Mouse (Mus musculus): ENCODE data around the gene Cacna1d. TPM values are rescaled to one million over a fixed set of nuclear protein-coding genes. Genes with fewer than 3 reads are reported as not detected.

Cacna1d gene
- polyA plus RNA-seq, 1 experiment from 2014 or later: 7.0 TPM

DNA sequence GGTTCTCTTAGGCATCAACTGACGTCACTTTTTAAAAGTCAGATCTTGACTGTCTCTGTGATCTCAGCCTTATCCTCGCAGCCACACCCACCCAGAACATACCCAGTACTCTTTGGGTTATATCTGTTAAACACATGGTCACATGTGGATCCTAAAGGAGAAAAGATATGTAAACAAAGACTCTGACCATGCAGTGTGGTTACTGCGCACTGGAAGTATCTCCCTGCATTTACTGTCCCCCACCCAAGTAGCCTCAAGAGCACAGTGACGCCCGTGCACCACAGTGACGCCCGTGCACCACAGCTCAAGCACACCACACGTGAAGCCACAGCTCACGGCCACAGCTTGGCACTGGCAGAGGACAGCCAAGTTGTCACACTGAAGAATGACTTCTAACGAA is 173.6 kb downstream of the Cacna1d start:
- ATAC-seq (ENCODE audit: low FRiP score): no peak

DNA sequence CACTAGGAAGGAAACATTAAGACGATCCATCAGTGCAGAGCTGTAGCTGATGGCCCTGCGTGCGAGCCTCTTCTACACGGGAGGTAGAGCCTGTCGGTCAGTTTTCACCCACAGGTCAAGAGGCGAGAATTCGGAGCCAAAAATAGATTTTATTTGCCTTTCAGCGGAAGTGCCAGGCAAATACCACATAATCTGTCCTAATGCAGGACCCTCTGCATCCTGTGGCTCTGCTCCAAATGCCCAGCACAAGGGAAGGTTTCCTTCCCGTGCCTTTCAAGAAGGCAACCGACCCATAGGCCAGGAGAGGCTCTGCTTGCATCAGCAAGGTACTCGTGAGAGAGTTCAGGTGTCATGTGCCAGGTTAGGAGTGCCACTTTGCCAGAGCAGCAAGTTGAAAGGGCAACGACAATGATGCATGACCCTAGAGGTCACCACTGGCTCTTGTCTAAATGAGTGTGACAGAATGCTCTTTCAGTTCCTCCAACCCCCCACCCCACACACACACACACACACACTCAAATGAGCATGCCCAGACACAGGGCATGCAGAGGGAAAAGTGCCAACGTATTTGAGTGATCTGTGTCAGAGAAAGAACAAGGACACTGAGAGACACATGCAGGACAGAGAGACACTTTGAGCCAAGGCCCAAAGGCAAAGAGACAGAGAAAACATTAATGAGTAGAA is 179.9 kb downstream of the Cacna1d start:
- no peak overlapping the region for H3K9ac ChIP-seq
- no peaks in the 10 kb centered on the region for H3K27me3 ChIP-seq
- no peaks in the 10 kb centered on the region for H3K9me3 ChIP-seq
- no peak overlapping the region for H3K4me2 ChIP-seq
- 68% methylated on average over 13 of the region's 13 CpGs for WGBS
- H3K27ac ChIP-seq: no peak overlapping the region
- H3K36me3 ChIP-seq: no peaks in the 10 kb centered on the region
- peaks cover 11% of the 10 kb centered on the region; the same call in 1 of the 2 replicates for H3K4me1 ChIP-seq (replicated peaks)
- ATAC-seq (ENCODE audit: low FRiP score): no peak
- no peak overlapping the region for H3K4me3 ChIP-seq

More for the DNA sequence above, 173.6 kb downstream of the Cacna1d start:
- no peak overlapping the region for H3K4me2 ChIP-seq
- H3K4me1 ChIP-seq (replicated peaks): no peaks in the 10 kb centered on the region
- no peaks in the 10 kb centered on the region for H3K36me3 ChIP-seq
- 92% methylated on average over 10 of the region's 10 CpGs for WGBS
- H3K27me3 ChIP-seq: no peaks in the 10 kb centered on the region
- no peak overlapping the region for H3K4me3 ChIP-seq
- H3K27ac ChIP-seq: no peak overlapping the region
- H3K9ac ChIP-seq: no peak overlapping the region
- H3K9me3 ChIP-seq: no peaks in the 10 kb centered on the region

DNA sequence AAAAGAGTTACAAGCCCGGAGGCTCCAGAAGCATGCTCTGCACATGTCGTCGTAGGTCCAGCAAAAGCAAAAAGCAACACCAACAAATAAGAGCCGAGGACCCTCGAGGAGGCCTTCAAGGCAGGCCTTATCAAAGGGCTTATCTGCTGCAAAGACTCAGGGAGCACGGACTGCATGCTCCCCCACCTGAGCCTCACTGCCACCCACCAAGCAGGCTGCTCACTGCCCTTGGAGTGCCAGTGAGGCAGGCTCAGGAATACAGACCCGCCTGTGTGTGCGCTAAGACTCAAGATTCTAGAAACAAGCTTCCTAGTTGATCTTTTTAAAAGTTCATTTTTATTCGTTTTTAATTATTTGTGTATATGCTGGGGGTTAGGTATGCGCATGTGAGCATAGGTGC is 181.0 kb downstream of the Cacna1d start:
- H3K4me2 ChIP-seq: no peak overlapping the region
- ATAC-seq (ENCODE audit: low FRiP score): no peak
- H3K4me1 ChIP-seq (replicated peaks): peaks cover 20% of the 10 kb centered on the region
- no peaks in the 10 kb centered on the region for H3K36me3 ChIP-seq
- no peaks in the 10 kb centered on the region for H3K27me3 ChIP-seq
- WGBS: 91% methylated on average over 10 of the region's 10 CpGs
- no peak overlapping the region for H3K9ac ChIP-seq
- H3K9me3 ChIP-seq: no peaks in the 10 kb centered on the region
- H3K4me3 ChIP-seq: no peak overlapping the region
- no peak overlapping the region for H3K27ac ChIP-seq

DNA sequence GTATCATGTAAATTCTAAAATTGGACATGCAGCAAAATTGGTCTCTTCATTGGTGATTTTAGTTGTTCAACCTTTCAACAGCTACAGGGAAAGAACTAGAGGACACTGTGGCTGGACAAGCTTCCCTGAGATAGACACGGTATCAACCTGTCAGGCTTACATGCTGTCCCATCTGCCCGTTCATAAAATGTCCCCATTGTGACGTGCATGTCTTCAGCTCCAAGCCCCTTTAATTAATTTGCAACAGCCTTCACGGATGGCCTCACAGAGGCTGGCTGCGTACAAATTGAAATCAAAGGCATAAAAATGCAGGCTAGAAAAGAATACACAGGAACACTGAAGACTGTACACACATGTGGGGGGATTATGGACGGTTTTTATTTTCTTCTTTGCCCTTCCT is 185.0 kb downstream of the Cacna1d start:
- Histone ChIP-seq H3K9ac (no peak overlapping the region), H3K27me3 (no peaks in the 10 kb centered on the region), H3K4me1 (replicated peaks) (peaks cover 13% of the 10 kb centered on the region), H3K4me2 (no peak overlapping the region), H3K36me3 (no peaks in the 10 kb centered on the region), H3K27ac (peak overlapping the region; percentile 19; the same call in 1 of the 2 replicates), H3K4me3 (no peak overlapping the region), H3K9me3 (0 out of 2 replicates have a peak, but pooled peaks cover 2% of the 10 kb centered on the region)
- 36% methylated on average over 6 of the region's 6 CpGs for WGBS
- ATAC-seq (ENCODE audit: low FRiP score): no peak

DNA sequence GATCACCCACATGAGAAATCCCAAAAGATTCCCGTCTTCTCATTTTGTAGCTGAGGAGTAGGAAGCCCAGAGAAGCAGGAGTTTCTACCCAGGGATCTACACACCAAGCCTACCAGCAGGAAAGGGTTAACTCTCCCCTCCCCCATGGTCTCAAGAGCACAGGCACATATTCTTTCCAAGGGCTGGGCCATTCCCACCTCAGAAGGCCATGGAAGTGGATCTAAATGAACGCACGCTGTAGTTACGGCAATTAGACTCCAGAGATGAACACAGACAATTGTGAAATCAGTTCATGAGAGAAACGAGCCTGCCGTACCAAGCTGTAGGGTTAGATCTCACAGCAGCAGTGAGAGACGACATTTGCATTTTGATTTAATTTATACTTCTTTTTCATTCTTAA is 191.3 kb downstream of the Cacna1d start:
- H3K9me3 ChIP-seq: 0 out of 2 replicates have a peak, but pooled peaks cover 2% of the 10 kb centered on the region
- no peak overlapping the region for H3K27ac ChIP-seq
- H3K4me3 ChIP-seq: no peak overlapping the region
- H3K36me3 ChIP-seq: no peaks in the 10 kb centered on the region
- WGBS: 60% methylated on average over 7 of the region's 7 CpGs
- H3K27me3 ChIP-seq: no peaks in the 10 kb centered on the region
- no peak overlapping the region for H3K9ac ChIP-seq
- H3K4me1 ChIP-seq (replicated peaks): peaks cover 4% of the 10 kb centered on the region; the same call in 1 of the 2 replicates
- ATAC-seq (ENCODE audit: low FRiP score): no peak
- H3K4me2 ChIP-seq: no peak overlapping the region

DNA sequence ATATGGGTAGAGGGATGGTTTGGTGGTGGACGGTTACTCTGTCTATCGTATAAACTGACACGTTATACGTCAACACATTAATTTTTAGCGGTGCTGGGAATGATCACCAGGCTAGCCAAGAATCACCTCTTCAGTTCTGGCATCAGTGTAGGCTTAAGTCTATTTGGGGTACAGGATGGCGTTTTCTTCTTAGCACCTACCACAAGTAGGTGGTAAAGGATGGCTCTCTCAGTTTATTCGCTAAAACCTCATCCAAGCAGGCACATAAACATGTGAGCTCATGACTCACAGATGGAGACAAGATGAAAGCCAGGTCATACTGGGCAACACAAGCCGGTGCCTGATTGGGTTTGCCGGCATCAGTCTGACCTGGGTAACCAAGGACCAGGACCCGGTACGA is 193.8 kb downstream of the Cacna1d start:
- Histone ChIP-seq H3K4me3 (no peak overlapping the region), H3K9ac (no peak overlapping the region), H3K9me3 (0 out of 2 replicates have a peak, but pooled peaks cover 2% of the 10 kb centered on the region), H3K4me2 (no peak overlapping the region), H3K36me3 (no peaks in the 10 kb centered on the region), H3K27me3 (no peaks in the 10 kb centered on the region), H3K27ac (no peak overlapping the region), H3K4me1 (replicated peaks) (peaks cover 4% of the 10 kb centered on the region; the same call in 1 of the 2 replicates)
- ATAC-seq (ENCODE audit: low FRiP score): no peak
- 95% methylated on average over 11 of the region's 11 CpGs for WGBS

DNA sequence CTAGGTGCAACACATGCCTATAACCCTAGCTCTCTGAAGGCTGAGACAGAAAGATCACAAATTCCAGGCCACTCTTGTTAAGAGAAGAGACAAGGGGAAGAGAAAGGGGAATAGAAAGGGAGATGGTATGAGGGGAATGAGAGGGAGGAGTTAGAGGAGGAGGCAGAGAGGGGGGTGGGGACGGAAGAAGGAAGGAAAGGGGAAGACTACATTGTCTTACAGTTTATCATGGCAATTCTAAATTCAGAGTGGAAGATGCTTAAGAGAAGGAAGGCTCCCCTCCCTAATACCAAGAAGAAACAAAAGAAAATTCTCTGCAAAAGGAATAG is 199.2 kb downstream of the Cacna1d start:
- Histone ChIP-seq H3K36me3 (no peaks in the 10 kb centered on the region), H3K27ac (no peak overlapping the region), H3K9ac (no peak overlapping the region), H3K4me2 (no peak overlapping the region), H3K4me1 (replicated peaks) (peaks cover 11% of the 10 kb centered on the region), H3K4me3 (no peak overlapping the region), H3K27me3 (no peaks in the 10 kb centered on the region), H3K9me3 (no peaks in the 10 kb centered on the region)
- ATAC-seq (ENCODE audit: low FRiP score): no peak
- 43% methylated on average over 1 of the region's 1 CpGs for WGBS

DNA sequence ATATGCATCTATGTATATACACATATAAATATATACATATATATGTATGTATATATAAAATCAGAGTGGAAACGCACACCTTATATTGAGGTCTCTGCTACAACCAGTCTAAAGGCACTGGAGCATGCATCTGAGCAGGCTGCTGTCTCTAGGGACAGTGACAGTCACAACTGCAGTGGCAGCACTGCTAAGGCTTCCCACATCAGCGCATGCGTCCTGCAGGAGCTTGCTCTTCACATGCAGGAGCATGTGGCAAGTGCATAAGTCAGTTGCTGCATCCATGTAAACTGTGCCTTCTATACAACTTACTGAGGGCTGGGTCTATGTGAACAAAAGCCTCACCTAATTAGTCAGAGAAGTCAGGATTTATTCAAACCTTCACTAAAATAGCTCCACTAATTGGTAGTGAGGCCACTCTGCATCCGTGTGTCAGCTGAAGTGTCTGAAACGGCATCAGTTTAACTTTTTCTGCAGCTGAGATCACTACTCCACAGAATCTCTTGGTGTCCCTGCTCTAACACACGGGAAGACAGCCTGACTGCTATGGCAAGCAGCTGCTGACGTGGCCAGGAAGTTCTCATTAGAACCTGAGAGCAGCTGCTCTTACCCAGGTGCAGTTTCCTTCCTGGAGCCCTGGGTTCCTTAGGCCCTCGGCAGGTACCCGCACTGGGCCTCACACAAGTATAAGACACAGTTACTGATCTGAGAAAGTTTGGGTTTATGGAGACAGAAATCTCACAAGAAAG is 199.7 kb downstream of the Cacna1d start:
- WGBS: 65% methylated on average over 9 of the region's 9 CpGs
- no peak overlapping the region for H3K4me2 ChIP-seq
- no peak overlapping the region for H3K4me3 ChIP-seq
- no peaks in the 10 kb centered on the region for H3K9me3 ChIP-seq
- no peak for ATAC-seq (ENCODE audit: low FRiP score)
- peaks cover 11% of the 10 kb centered on the region for H3K4me1 ChIP-seq (replicated peaks)
- no peak overlapping the region for H3K27ac ChIP-seq
- H3K27me3 ChIP-seq: no peaks in the 10 kb centered on the region
- H3K9ac ChIP-seq: no peak overlapping the region
- H3K36me3 ChIP-seq: no peaks in the 10 kb centered on the region

DNA sequence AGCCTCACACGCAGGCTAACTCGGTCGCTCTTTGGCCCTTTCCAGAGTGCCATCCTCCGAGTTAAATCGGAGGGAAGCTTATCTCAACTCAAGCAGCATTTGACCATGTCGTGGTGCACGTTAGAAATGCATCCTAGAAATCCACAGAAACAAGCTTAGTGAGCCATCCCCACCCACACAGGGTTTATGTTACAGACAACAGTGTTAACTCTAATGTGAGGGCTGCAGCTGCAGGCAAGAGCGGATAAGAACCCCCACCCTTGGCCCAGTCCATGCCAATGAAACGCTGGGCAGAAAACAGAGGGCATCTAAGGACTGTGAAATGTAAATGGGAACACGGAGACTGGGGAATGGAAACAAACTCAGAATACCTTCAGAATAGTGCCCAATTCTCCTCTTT is 206.8 kb downstream of the Cacna1d start:
- WGBS: 78% methylated on average over 10 of the region's 10 CpGs
- Histone ChIP-seq H3K9me3 (no peaks in the 10 kb centered on the region), H3K9ac (no peak overlapping the region), H3K27ac (no peak overlapping the region), H3K4me2 (no peak overlapping the region), H3K4me3 (no peak overlapping the region), H3K36me3 (no peaks in the 10 kb centered on the region), H3K27me3 (no peaks in the 10 kb centered on the region), H3K4me1 (replicated peaks) (no peaks in the 10 kb centered on the region)
- ATAC-seq (ENCODE audit: low FRiP score): no peak

DNA sequence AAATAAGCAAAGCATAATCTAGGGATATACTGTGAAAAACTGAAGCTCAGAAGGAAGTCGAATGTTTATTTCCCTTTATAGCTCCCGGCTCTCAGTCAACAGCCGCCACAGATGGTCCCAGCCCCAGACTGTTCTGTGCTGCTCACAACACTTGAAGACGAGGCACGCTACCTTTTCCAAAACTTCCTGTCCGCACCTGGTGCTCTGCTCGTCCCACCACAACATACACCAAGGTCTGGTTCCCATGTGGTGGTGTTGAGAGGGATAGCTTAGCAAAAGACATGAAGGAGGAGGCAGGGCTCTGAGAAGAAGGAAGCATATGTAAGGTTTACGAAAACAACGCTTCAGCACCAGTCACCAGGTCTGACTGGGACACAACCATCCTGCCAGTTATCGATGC is 207.2 kb downstream of the Cacna1d start:
- ATAC-seq (ENCODE audit: low FRiP score): no peak
- Histone ChIP-seq H3K9me3 (no peaks in the 10 kb centered on the region), H3K36me3 (no peaks in the 10 kb centered on the region), H3K4me3 (no peak overlapping the region), H3K9ac (no peak overlapping the region), H3K27ac (no peak overlapping the region), H3K4me1 (replicated peaks) (no peaks in the 10 kb centered on the region), H3K27me3 (no peaks in the 10 kb centered on the region), H3K4me2 (no peak overlapping the region)
- WGBS: 84% methylated on average over 10 of the region's 10 CpGs

DNA sequence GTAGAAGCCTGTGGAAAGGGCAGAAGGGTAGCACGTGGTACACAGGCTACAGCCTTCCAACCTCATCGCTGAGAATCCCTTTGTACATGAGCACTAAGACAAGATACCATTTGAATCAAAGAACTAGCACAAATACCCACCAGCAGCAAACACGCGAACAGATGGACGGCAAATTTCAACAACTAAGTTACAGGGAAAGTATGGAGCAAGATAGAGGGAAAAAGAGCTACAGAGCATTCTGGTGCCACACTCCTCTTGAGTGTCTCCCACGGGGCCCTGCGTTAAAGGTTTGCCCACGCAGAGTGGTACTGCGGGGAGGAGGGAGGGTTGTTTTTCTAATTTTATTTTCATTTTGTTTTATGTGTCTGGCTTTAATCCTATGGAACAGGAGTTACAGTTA is 215.7 kb downstream of the Cacna1d start:
- H3K4me3 ChIP-seq: no peak overlapping the region

DNA sequence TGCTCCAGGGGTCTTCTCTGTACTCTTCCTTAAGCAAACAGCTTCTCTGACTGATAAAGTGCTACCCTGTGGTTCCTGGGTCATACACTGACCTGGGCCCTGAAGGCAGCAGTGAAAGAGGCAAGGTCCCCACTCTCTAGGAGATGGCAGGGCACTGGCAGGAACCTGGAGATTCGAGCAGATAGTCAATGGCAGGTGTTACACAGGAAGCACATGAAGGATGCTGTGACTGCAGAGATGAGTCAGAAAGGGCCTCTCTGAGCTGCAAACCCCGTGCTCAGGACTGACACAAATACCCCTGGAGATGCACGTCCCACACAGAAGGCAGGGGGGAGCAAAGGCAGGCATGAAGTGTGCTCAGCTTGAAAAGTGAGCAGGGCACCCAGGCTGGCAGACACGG is 218.3 kb downstream of the Cacna1d start:
- Histone ChIP-seq H3K36me3 (no peaks in the 10 kb centered on the region), H3K4me3 (no peak overlapping the region), H3K9me3 (no peaks in the 10 kb centered on the region), H3K4me1 (replicated peaks) (peaks cover 5% of the 10 kb centered on the region; the same call in 1 of the 2 replicates), H3K9ac (no peak overlapping the region), H3K27me3 (no peaks in the 10 kb centered on the region), H3K27ac (no peak overlapping the region; the same call in 1 of the 2 replicates), H3K4me2 (no peak overlapping the region)
- ATAC-seq (ENCODE audit: low FRiP score): no peak
- WGBS: 75% methylated on average over 4 of the region's 4 CpGs

More for the DNA sequence above, 215.7 kb downstream of the Cacna1d start:
- Histone ChIP-seq H3K27me3 (no peaks in the 10 kb centered on the region), H3K4me2 (no peak overlapping the region), H3K36me3 (no peaks in the 10 kb centered on the region), H3K9me3 (no peaks in the 10 kb centered on the region), H3K27ac (no peak overlapping the region), H3K4me1 (replicated peaks) (peaks cover 5% of the 10 kb centered on the region; the same call in 1 of the 2 replicates), H3K9ac (no peak overlapping the region)
- ATAC-seq (ENCODE audit: low FRiP score): no peak
- 86% methylated on average over 9 of the region's 9 CpGs for WGBS

DNA sequence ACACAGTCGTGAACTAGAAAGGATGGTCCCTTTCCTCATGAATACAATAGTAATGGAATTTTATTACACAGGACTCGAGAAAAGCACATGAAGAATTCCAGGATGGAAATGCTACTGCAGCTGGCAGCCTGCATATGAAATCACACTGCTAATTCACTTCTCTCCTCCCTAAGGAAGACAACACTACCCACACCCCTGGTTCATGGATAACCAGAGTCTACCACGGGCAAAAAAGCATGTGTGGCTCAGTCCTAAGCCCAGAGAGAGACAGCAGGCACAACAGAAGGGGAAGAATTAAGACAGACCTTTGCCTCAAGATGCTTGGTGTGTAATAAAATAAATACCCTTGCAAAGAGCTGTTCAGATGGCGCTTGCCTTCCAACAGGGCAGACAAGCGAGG is 218.7 kb downstream of the Cacna1d start:
- no peak overlapping the region; the same call in 1 of the 2 replicates for H3K27ac ChIP-seq
- H3K9me3 ChIP-seq: no peaks in the 10 kb centered on the region
- ATAC-seq (ENCODE audit: low FRiP score): no peak
- no peaks in the 10 kb centered on the region for H3K36me3 ChIP-seq
- no peak overlapping the region for H3K4me2 ChIP-seq
- H3K4me1 ChIP-seq (replicated peaks): peaks cover 5% of the 10 kb centered on the region; the same call in 1 of the 2 replicates
- H3K4me3 ChIP-seq: no peak overlapping the region
- 69% methylated on average over 5 of the region's 5 CpGs for WGBS
- no peak overlapping the region for H3K9ac ChIP-seq
- no peaks in the 10 kb centered on the region for H3K27me3 ChIP-seq
